Mouse (Mus musculus) adrenal gland, postnatal 25 days (tissue): ENCODE results near the gene Batf. TPM values are rescaled to one million over a fixed set of nuclear protein-coding genes. Genes with fewer than 3 reads are reported as not detected.

Experiments used
- DNase-seq: peaks from one replicate; pipeline ENCODE4 v3.0.0; 2021; ENCODE audit warnings: mixed read lengths
- microRNA-seq, 2 experiments: library from miRNA; unstranded; fragments of <30 nt; microRNA quantifications; one replicate each; pipeline ENCODE4 v1.2.0; 2021
- total RNA-seq: library from RNA; stranded (reverse); gene quantifications from 2 replicates; pipeline ENCODE4 v1.2.3, GENCODE M21; 2021

Batf gene
- total RNA-seq, 1 experiment from 2014 or later, result not detected

- DNase-seq, result no peak
These were observed 41.7 kb downstream of the Batf start for GRCm38 (mm10) chr12:85728181-85728580.

GRCm38 (mm10) chr12:85729022-85729944, 42.8 kb downstream of the Batf start:
- peak; percentile 68 for DNase-seq

- DNase-seq, result peak; percentile 85
These were observed 43.4 kb downstream of the Batf start for GRCm38 (mm10) chr12:85729945-85730290.

GRCm38 (mm10) chr12:85736203-85736602, 49.7 kb downstream of the Batf start:
- no peak for DNase-seq

- DNase-seq, result no peak
These were observed 50.5 kb downstream of the Batf start for GRCm38 (mm10) chr12:85736960-85737359.

- peak; percentile 84 for DNase-seq
These were observed 59.6 kb downstream of the Batf start, which contains the start of gene Flvcr2 for GRCm38 (mm10) chr12:85745827-85746695. Gene Flvcr2 (plus strand): TSS chr12:85746539.

GRCm38 (mm10) chr12:85746696-85747219, 60.3 kb downstream of the Batf start:
- DNase-seq, result no peak

GRCm38 (mm10) chr12:85747343-85747742, 60.9 kb downstream of the Batf start:
- no peak for DNase-seq

- DNase-seq, result no peak
These were observed 63.4 kb downstream of the Batf start for GRCm38 (mm10) chr12:85749861-85750260.

- no peak for DNase-seq
These were observed 65.6 kb downstream of the Batf start for GRCm38 (mm10) chr12:85752116-85752515.

- no peak for DNase-seq
These were observed 66.8 kb downstream of the Batf start for GRCm38 (mm10) chr12:85753223-85753622.

GRCm38 (mm10) chr12:85754611-85755265, 68.3 kb downstream of the Batf start:
- DNase-seq, result no peak

- no peak for DNase-seq
These were observed 70.0 kb downstream of the Batf start for GRCm38 (mm10) chr12:85756455-85756854.

- DNase-seq, result no peak
These were observed 70.6 kb downstream of the Batf start for GRCm38 (mm10) chr12:85757074-85757473.

Small RNAs within 50 kb of the gene (microRNA-seq; reads per million reads assigned to microRNA genes)
- 0 to 0.69 reads per million in 2 experiments for gene Gm47285

Other genes with a start within 250 kb of the Batf start
- gene Fos, start 212.8 kb upstream of the Batf start, total RNA-seq, result 1.9 and 2.0 TPM in 2 replicates
- gene Jdp2, start 87.6 kb upstream of the Batf start, total RNA-seq, result 15.1 and 16.4 TPM in 2 replicates
- gene Flvcr2, start 59.9 kb downstream of the Batf start, total RNA-seq, result 3.4 and 4.8 TPM in 2 replicates
- gene Erg28, start 137.9 kb downstream of the Batf start, total RNA-seq, result 53.8 and 60.0 TPM in 2 replicates
- 25.1 and 29.1 TPM in 2 replicates for gene Ttll5, start 138.0 kb downstream of the Batf start, total RNA-seq